Mouse (Mus musculus) skeletal muscle tissue, adult 2 months (tissue): ENCODE measurements at regions not wholly inside any gene's neighbourhood (a gene's known extent, or its start where the extent isn't known, plus 50 kb on each side); places are given as distances from the start of the nearest gene placed in this dataset.

Experiments used
- DNase-seq: peaks from one replicate; pipeline ENCODE4 v3.0.0-alpha.2; 2012; ENCODE audit warnings: low read depth, low spot score

GRCm38 (mm10) chr13:110580570-110580969, 185.7 kb downstream of the Plk2 start:
- DNase-seq: no peak

- no peak for DNase-seq
Measured at GRCm38 (mm10) chr13:110584765-110585164, 189.9 kb downstream of the Plk2 start.

GRCm38 (mm10) chr13:110594630-110595029, 199.8 kb downstream of the Plk2 start:
- no peak for DNase-seq

GRCm38 (mm10) chr13:110599666-110600065, 204.8 kb downstream of the Plk2 start:
- no peak for DNase-seq

GRCm38 (mm10) chr13:110600377-110600776, 205.5 kb downstream of the Plk2 start:
- no peak for DNase-seq

GRCm38 (mm10) chr13:110601352-110601751, 206.5 kb downstream of the Plk2 start:
- DNase-seq: no peak

GRCm38 (mm10) chr13:110601840-110602239, 207.0 kb downstream of the Plk2 start:
- DNase-seq: no peak

GRCm38 (mm10) chr13:110602894-110603293, 208.0 kb downstream of the Plk2 start:
- no peak for DNase-seq

- no peak for DNase-seq
Measured at GRCm38 (mm10) chr13:110619010-110619409, 224.2 kb downstream of the Plk2 start.

- DNase-seq: no peak
Measured at GRCm38 (mm10) chr13:110627136-110627535, 232.3 kb downstream of the Plk2 start.

GRCm38 (mm10) chr13:110627732-110628131, 232.9 kb downstream of the Plk2 start:
- DNase-seq: no peak

GRCm38 (mm10) chr13:110628201-110628600, 233.4 kb downstream of the Plk2 start:
- DNase-seq: no peak

GRCm38 (mm10) chr13:110633261-110633781, 238.5 kb downstream of the Plk2 start:
- no peak for DNase-seq

- DNase-seq: no peak
Measured at GRCm38 (mm10) chr13:110633899-110634298, 239.1 kb downstream of the Plk2 start.

GRCm38 (mm10) chr13:110642792-110643191, 247.9 kb downstream of the Plk2 start:
- no peak for DNase-seq

GRCm38 (mm10) chr13:110643198-110643896, 248.5 kb downstream of the Plk2 start:
- peak; percentile 47 for DNase-seq

- no peak for DNase-seq
Measured at GRCm38 (mm10) chr13:110643897-110644213, 249.0 kb downstream of the Plk2 start.

- no peak for DNase-seq
Measured at GRCm38 (mm10) chr13:110649378-110649777, 254.5 kb downstream of the Plk2 start.

- no peak for DNase-seq
Measured at GRCm38 (mm10) chr13:110649870-110650497, 255.1 kb downstream of the Plk2 start.

GRCm38 (mm10) chr13:110652201-110652600, 257.4 kb downstream of the Plk2 start:
- no peak for DNase-seq

- DNase-seq: no peak
Measured at GRCm38 (mm10) chr13:110665073-110665800, 270.4 kb downstream of the Plk2 start.

GRCm38 (mm10) chr13:110667276-110667956, 272.6 kb downstream of the Plk2 start:
- no peak for DNase-seq
